Mouse (Mus musculus) lung, postnatal 0 days (tissue): Measurements from ENCODE around the gene Pdgfb.

Experiments
- CTCF ChIP-seq: IDR thresholded peaks from 2 replicates; pipeline ENCODE4 v1.5.1; 2016; ENCODE audit warnings: antibody characterized with exemption, mild to moderate bottlenecking
- EP300 ChIP-seq: IDR thresholded peaks from 2 replicates; pipeline ENCODE4 v1.6.1; 2016; ENCODE audit warnings: antibody characterized with exemption, mild to moderate bottlenecking, control low read depth

DNA sequence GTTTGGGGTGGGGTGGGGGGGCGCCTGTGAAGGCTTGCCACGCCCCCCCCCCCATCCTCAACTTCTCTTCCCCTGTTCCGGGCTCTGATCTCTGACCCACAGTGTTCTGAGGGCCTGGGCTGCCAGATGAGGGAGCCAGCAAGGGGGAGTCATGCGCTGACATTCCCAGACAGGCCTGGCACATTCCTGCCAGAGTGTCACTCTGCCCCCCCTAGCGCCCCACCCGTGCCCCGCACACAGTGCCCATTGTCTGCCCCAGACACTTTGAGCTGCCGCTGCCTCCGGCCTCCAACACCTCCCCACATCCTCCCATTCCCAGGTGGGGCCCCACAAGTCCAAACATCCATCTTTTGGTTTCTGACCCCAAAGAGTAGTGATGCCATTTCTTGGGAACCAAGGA lies 47.6 kb upstream of the Pdgfb start:
- TF ChIP-seq EP300 = no peak
- no peak; the same call in 1 of the 2 replicates for TF ChIP-seq CTCF
